Mouse (Mus musculus) cerebellum, postnatal 14 days (tissue): ENCODE results near the gene E2f8.

Experiments
- DNase-seq, 2 experiments: peaks; one replicate each; pipeline ENCODE4 v3.0.0; 2021; ENCODE audit warnings: mixed read lengths in 2 of 2

E2f8 gene

DNA sequence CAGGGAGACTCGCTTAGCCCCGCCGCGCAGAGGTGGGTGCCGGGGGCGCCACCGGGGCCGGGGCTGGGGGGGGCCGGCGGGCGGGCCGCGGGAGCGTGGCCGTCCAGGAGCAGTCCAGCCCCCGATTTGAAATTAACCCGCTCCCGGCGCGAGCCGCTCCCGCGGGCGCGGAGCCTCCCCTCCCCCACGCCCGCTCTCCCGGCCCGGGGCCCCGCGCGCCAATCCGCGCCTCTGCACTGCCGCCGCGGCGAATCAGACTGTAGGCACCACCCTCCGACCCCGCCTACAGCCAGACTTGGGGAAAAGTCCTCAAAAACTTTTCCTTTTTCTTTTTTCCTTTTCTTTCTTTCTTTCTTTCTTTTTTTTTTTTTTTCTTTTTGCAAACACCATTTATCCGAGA, at the start of gene E2f8:
Gene E2f8, minus strand, starts transcription at position 111 of the 400 bp plus-strand sequence.
- peak; percentile 55 to 64 for DNase-seq

DNA sequence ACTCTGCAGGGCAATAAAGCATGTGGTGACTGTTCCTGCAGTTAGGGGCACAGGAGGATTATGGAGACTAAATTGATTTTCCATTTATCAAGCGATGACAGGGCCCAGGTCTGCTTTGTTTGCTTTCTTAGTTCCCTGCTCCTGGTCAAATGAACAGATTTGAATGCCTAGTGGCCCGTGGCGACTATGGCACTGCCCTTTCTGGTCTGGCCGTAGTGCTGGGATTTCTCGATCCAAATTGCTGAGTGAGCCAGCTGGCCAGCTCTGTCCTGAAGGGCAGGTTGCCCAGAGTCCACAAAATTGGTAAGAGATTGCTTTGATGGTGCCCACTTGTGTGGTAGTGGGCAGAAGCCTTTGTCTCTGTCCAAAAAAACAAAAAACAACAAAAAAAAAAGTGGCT, 49.0 kb upstream of the E2f8 start:
- DNase-seq: peak; percentile 95 to 97

DNA sequence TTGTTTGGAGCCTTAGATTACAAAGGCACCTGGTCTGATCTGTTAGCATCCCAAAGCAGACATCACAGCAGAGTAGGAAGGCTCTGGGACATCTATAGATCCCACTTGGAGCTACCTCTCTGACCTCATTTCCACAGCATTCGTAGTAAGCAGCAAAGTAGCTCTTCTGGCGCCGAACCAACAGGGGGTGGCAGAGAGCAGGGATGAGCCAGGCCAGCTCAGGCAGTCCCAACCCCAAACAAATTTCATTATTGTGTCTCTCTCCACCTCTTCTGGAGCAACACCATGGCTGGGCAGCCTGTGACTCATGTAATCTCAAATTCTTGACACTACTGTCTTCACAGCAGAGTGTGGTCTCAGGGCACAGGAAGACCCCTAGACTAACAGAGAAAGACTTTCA, 47.0 kb upstream of the E2f8 start:
- peak; percentile 89 to 93 for DNase-seq

- no peak for DNase-seq
Observed at GRCm38 (mm10) chr7:48925214-48925613, 43.8 kb upstream of the E2f8 start.

- DNase-seq: no peak
Observed at GRCm38 (mm10) chr7:48923620-48924019, 42.2 kb upstream of the E2f8 start.

DNA sequence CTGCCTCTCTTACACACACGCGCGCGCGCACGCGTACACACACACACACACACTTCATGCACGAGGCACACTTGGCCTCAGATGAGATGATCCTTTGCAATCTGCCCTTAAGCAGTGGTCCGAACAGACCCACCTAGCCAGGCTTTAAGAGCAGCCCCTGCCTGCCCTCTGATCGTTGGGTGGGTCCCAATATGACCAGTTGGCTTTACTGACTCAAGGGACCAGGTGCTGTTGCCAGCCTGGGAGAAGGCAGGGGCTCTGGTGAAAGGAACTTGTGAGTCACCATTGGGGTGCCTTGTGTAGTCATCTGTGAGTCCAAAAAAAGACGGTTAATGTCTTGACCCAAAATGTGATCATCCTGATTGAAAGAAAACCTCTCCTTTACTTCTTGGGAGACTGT, 37.0 kb upstream of the E2f8 start:
- DNase-seq: no peak

GRCm38 (mm10) chr7:48917988-48918387, 36.6 kb upstream of the E2f8 start:
- DNase-seq: no peak

GRCm38 (mm10) chr7:48917463-48917862, 36.1 kb upstream of the E2f8 start:
- no peak for DNase-seq

GRCm38 (mm10) chr7:48914630-48915506, 33.5 kb upstream of the E2f8 start:
- no peak for DNase-seq

DNA sequence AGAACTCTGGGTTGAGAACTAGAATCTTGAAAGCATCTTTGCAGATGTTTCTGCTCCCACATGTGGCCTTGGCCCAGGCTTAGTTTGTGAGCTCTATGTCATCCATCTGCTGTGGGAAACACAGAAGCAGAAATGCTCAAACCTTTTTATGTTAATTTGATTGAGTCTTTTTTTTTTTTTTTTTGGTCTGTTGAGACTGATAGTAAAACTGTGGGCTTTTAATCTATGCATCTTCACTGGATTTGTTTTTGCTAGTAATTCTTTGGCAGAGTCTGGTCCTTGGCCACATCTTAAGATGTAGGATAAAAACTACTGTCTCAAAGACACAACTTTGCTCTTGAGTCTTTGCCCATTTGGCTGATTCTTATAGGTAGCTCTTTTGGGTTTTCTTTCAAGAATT, 29.8 kb upstream of the E2f8 start:
- no peak for DNase-seq

GRCm38 (mm10) chr7:48910282-48910681, 28.9 kb upstream of the E2f8 start:
- no peak for DNase-seq

DNA sequence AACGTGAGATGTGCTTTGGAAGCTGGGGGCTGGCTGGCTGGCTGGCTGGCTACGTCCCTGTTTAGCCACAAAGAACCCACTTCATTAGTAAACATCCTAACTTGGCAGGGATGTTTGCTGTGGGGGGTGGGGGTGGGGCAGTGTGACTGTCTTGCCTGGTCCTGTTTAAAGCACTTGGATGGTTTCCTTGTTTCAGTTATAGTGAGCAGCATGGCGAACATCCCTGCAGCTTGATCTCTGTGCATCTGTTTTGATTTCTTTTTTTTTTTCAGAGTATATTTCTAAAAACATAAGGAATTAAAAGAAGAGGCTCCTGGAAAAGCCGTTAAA, 27.9 kb upstream of the E2f8 start:
- no peak for DNase-seq

DNA sequence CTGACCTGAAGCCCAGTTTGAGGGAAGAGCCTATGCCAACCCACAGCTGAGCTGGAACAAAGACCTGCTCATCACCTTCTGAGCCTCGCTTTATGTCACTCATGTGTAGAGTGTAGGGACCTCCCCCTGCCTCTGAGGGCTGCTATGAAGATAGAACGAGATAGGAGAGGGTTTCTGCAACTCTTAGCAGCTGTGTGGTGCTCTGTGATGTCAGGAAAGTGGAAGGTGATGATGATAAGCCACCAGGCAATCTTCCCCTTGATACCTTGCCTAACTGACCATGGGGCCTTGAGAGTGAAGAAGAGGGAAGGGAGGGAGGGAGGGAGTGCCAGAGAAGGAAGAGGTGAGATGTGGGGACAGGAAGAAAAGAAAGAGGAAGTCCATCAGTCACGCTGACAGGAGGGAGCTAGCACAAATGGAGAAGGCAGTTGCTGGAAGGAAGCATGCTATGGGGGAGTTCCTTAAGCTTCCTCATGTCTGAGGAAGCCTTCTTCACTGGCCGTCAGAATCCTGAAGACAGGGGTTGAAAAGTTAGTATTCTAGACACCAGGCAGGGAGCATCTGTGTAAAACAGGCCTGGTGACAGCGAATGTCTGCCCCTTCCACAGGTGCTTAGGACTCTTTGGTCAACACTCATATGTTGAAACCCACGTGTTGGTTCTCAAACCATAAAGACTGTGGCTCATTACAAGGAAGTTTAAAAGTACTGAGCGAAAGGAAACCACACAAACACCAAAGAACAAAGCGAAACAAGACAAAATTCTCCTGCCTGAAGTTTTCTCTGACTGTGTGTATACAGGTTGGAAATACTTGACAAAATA, 27.3 kb upstream of the E2f8 start, which contains the start of gene Nav2:
Gene Nav2, plus strand, starts transcription at position 196 of the 821 bp plus-strand sequence.
- no peak for DNase-seq

DNA sequence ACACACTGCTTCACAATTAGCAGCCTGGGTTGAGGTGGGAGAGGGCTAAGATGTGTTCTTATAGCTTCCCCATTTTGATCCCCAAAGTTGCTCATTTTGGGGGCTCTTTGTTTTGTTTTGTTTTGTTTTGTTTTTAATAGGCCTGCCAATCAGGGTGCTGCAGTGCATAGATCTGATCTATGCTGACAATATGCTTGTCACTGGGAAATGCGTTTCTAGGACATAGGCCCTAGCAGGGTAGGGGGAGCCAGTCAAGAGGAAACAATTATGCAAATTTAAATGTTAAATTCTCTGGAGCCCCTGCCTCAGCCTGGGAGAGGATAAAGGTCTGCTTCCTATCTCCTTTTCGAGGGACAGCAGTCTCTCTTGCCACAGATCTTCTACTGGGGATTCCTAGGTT, 21.1 kb upstream of the E2f8 start:
- DNase-seq: no peak

GRCm38 (mm10) chr7:48900408-48901167, 19.2 kb upstream of the E2f8 start:
- DNase-seq: no peak

DNA sequence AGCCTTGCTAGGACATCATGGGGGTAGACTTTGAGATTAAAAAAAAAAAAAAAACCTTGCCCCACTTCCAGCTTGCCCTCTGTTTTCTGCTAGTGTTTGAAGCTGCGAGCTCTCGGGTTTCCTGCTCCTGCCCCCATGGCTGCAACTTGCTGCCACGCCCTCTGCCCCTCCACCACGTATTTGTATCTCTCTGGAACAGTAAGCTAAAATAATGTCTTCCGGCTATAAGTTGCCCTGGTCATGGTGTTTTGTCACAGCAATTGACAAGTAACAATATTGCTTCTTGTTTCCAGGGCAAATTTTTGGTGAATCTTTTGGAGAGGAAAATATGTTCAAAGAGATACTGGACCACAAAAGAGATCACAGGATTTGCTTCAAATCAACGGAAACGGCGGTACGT, 17.0 kb upstream of the E2f8 start:
- no peak for DNase-seq

DNA sequence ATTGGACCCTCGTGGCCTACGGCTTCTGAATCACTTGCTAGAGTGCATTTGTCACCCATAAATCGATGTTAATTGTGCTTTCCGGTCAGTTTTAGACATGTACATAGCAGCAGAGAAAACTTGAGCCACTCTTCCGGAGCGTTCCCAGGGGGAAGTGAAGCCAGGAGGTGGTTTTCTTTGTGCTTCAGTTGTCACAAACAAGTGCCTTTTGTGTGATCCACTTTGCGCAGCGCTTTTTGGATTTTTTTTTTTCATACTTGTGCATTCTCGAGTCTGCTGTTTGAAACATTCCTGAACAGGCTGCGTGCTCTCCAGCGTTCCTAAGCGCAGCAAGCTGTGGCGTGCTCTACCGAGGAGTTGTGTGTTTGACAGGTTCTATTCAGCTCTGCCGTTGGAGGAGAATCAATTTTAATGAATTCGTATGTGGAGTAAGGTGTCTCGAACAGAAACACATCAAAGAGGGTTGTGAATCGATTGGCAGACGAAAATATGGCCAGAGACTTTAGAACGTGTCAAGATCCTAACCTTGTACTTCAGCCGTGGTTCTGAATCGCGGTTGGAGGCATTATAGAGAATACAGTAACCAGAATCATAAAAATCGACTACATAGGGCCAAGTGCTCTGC, 16.3 kb upstream of the E2f8 start:
- no peak for DNase-seq

GRCm38 (mm10) chr7:48896051-48896450, 14.7 kb upstream of the E2f8 start:
- no peak for DNase-seq

- peak; percentile 40 to 45 for DNase-seq
Observed at GRCm38 (mm10) chr7:48895475-48895874, 14.1 kb upstream of the E2f8 start.

- DNase-seq: no peak
Observed at GRCm38 (mm10) chr7:48894763-48895162, 13.4 kb upstream of the E2f8 start.

DNA sequence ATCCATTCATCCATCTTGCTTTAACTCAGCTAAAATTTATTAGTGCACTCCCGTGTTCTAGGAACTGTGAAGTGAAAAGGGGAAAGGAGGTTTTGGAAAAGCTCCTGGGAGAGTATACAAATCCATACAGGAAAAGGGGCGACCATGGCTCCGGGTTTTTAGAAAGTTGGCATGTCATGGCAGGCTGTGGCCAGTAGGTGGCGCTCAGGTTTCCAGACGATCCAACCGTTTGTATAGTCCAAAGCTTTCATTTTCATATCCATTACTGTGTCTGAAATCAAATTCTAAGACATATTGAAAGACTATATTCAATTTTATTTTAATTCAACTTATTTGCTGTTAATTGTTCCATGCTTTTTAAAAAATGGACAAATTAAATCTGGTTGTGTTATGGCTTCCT, 12.8 kb upstream of the E2f8 start:
- peak; percentile 89 for DNase-seq

DNA sequence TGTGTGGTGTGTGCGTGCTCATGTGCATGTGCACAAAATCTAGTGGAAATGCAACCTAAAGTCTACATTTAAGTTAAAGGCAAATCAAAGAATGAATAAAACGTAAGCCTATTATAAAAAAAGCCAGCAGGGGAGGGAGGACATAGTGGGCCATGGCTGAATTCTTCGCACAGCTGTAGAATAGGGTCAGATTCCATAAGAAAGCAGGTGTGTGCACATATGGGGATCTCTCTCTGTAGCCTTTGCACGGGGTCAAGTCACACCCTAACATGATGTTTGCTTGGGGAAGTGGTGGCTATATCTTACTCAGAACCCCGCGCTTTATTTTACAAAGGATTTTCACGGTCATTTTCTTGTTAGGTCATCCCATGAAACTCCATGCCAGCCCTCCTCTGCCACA, 11.7 kb upstream of the E2f8 start:
- no peak for DNase-seq

- DNase-seq: no peak
Observed at GRCm38 (mm10) chr7:48891029-48891428, 9.6 kb upstream of the E2f8 start.
